Mouse (Mus musculus) hindbrain, embryonic 12.5 days (tissue): ENCODE data around the gene 6430550D23Rik. TPM values are rescaled to one million over a fixed set of nuclear protein-coding genes. Genes with fewer than 3 reads are reported as not detected.
A peak's percentile ranks its signal among the peaks of the same experiment; 100 is the strongest.

ENCODE experiments used
- ATAC-seq: fragments of 200-750 bp; cut with Nextera tagmentation; 2 replicates; pipeline ENCODE4 v1.8.0; 2017; ENCODE audit warnings: moderate TSS enrichment; ENCODE audit not compliant: low FRiP score
- H3K27ac ChIP-seq: fragments of 300-500 bp; sonication (generic); 2 replicates; pipeline ENCODE4 v1.5.1; 2016; ENCODE audit warnings: mild to moderate bottlenecking
- H3K27me3 ChIP-seq: fragments of 300-500 bp; sonication (generic); 2 replicates; pipeline ENCODE4 v1.6.1; 2016; ENCODE audit warnings: mild to moderate bottlenecking
- H3K36me3 ChIP-seq: fragments of 300-500 bp; sonication (generic); 2 replicates; pipeline ENCODE4 v1.6.1; 2016; ENCODE audit warnings: mild to moderate bottlenecking
- H3K4me1 ChIP-seq: fragments of 300-500 bp; sonication (generic); 2 replicates; pipeline ENCODE4 v1.6.1; 2016
- H3K4me2 ChIP-seq: fragments of 300-500 bp; sonication (generic); replicated peaks from 2 replicates; pipeline ENCODE4 v1.6.1; 2016; ENCODE audit warnings: mild to moderate bottlenecking
- H3K4me3 ChIP-seq: fragments of 300-500 bp; sonication (generic); 2 replicates; pipeline ENCODE4 v1.5.1; 2016; ENCODE audit warnings: mild to moderate bottlenecking
- H3K9ac ChIP-seq: fragments of 300-500 bp; sonication (generic); 2 replicates; pipeline ENCODE4 v1.6.1; 2016; ENCODE audit warnings: mild to moderate bottlenecking, moderate library complexity
- H3K9me3 ChIP-seq: fragments of 300-500 bp; sonication (generic); replicated peaks from 2 replicates; pipeline ENCODE4 v1.6.1; 2016; ENCODE audit warnings: mild to moderate bottlenecking
- WGBS: fragments of 180-500 bp; shearing (Covaris S2); methylation state at CpG from one replicate; pipeline ENCODE4 v1.1.7; 2016; 5-methylcytosine and 5-hydroxymethylcytosine counted together
- polyA plus RNA-seq: library from polyadenylated mRNA; unstranded; fragments of >200 nt; fragmentation: Nextera tagmentation; extraction: Ambion mirVana; gene quantifications from 2 replicates; pipeline ENCODE4 v1.2.1, GENCODE M21; 2016

Gene 6430550D23Rik
- polyA plus RNA-seq = 1.7 and 2.4 TPM in 2 replicates

- H3K27ac ChIP-seq = peak within 1 kb of the TSS; percentile 73
- peak; percentile 99 for ATAC-seq
- peak within 1 kb of the TSS; percentile 73 for H3K4me2 ChIP-seq
- H3K4me3 ChIP-seq = peak within 1 kb of the TSS; percentile 66
- WGBS = under 1% methylated on average over 45 of the region's 45 CpGs
- peaks cover 31% of the 10 kb centered on the region for H3K36me3 ChIP-seq
- H3K9me3 ChIP-seq = no peaks in the 10 kb centered on the region; the same call in 1 of the 2 replicates
- peaks cover 9% of the 10 kb centered on the region for H3K4me1 ChIP-seq
- no peaks in the 10 kb centered on the region for H3K27me3 ChIP-seq
- H3K9ac ChIP-seq = peak within 1 kb of the TSS; percentile 76
These were observed at the start of gene 6430550D23Rik, which contains the start of gene Ergic3 for GRCm38 (mm10) chr2:156007888-156008532. Gene 6430550D23Rik, minus strand, starts transcription at chr2:156007977. Gene Ergic3, plus strand, starts transcription at chr2:156008045.

DNA sequence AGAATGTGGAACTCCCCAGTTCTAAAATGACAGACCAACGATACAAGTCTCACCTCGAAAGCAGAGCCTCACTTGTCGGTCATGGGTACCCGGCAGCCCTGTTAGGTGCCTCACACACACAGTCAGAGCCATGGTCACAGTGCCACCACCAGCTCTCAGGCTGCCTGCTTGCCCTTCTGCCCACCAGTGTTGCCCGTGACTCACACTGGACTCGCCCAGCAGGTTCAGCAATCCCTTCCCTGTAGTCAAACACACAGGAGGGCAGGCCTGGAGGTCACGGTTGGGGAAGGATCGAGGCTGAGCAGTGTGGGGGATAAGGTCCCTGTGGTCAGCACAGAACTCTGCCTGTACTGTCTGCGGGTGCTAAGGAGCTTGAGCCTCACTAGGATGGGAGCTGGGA lies 45.0 kb upstream of the 6430550D23Rik start, which contains the start of gene Fer1l4:
Gene Fer1l4 (minus strand): TSS at position 132 of the 400 bp plus-strand sequence.
- Histone ChIP-seq H3K4me2 (no peak within 1 kb of the TSS), H3K27ac (no peak within 1 kb of the TSS), H3K36me3 (no peaks in the 10 kb centered on the region), H3K4me3 (no peak within 1 kb of the TSS), H3K9me3 (no peaks in the 10 kb centered on the region), H3K27me3 (peaks cover 9% of the 10 kb centered on the region), H3K4me1 (no peaks in the 10 kb centered on the region), H3K9ac (no peak within 1 kb of the TSS)
- ATAC-seq = no peak
- WGBS = 86% methylated on average over 9 of the region's 9 CpGs

- 7% methylated on average over 19 of the region's 19 CpGs for WGBS
These were observed 40.2 kb upstream of the 6430550D23Rik start for GRCm38 (mm10) chr2:156047929-156048328.

DNA sequence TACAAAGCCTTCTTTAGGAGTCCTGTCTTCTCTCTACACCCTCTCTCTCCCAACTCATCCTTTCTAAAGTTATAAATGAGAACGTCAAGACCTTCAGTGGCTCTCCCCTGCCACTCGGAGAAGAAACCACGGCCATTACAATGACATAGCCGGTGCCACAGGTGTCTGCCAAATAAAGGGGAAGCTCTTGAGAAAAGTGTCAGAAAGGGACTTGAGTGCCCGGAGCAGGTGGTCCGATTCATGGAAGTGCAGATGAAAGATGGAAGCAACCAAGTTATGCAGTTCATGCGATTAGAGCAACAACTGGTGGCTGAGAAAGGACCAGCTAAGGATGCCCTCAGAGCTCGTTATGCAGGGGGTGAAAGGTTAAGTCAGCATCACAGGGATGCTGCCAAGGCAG lies 35.1 kb upstream of the 6430550D23Rik start:
- no peak overlapping the region for H3K27ac ChIP-seq
- no peaks in the 10 kb centered on the region for H3K9me3 ChIP-seq
- 81% methylated on average over 8 of the region's 8 CpGs for WGBS
- H3K36me3 ChIP-seq = no peaks in the 10 kb centered on the region
- H3K9ac ChIP-seq = no peak overlapping the region
- no peak for ATAC-seq
- H3K4me3 ChIP-seq = no peak overlapping the region
- no peak overlapping the region for H3K4me2 ChIP-seq
- no peaks in the 10 kb centered on the region for H3K4me1 ChIP-seq
- peaks cover 3% of the 10 kb centered on the region for H3K27me3 ChIP-seq

More at GRCm38 (mm10) chr2:156047929-156048328, 40.2 kb upstream of the 6430550D23Rik start:
- Histone ChIP-seq H3K4me1 (no peaks in the 10 kb centered on the region), H3K4me2 (peak overlapping the region; percentile 27; the same call in 1 of the 2 replicates), H3K27ac (no peak overlapping the region), H3K4me3 (peak overlapping the region; percentile 2; the same call in 1 of the 2 replicates), H3K9me3 (no peaks in the 10 kb centered on the region), H3K27me3 (peaks cover 11% of the 10 kb centered on the region), H3K9ac (no peak overlapping the region), H3K36me3 (no peaks in the 10 kb centered on the region)
- ATAC-seq = no peak

DNA sequence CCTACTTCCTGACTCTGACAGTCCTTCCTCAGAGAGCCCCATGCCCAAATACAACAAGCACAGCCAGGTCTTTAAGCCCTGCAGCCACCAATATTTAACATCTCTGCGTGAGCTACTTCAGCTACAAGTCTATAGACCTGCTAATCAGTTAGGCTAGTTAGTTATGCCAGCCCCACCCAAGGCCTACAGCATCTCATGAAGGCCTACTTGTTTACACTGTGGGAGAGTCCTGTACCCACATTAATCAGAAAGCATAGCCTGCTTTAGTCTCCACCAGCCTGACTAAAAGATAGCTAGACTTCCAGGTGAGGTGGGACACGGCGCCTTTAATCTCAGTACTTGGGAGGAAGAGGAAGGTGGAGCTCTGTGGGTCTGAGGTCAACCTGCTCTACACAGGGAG lies 31.6 kb upstream of the 6430550D23Rik start:
- 88% methylated on average over 3 of the region's 3 CpGs for WGBS
- H3K4me3 ChIP-seq = no peak overlapping the region
- H3K9me3 ChIP-seq = no peaks in the 10 kb centered on the region
- peaks cover 2% of the 10 kb centered on the region; the same call in 1 of the 2 replicates for H3K27me3 ChIP-seq
- no peaks in the 10 kb centered on the region for H3K36me3 ChIP-seq
- H3K4me2 ChIP-seq = no peak overlapping the region
- H3K9ac ChIP-seq = no peak overlapping the region
- no peak for ATAC-seq
- no peaks in the 10 kb centered on the region for H3K4me1 ChIP-seq
- no peak overlapping the region for H3K27ac ChIP-seq

DNA sequence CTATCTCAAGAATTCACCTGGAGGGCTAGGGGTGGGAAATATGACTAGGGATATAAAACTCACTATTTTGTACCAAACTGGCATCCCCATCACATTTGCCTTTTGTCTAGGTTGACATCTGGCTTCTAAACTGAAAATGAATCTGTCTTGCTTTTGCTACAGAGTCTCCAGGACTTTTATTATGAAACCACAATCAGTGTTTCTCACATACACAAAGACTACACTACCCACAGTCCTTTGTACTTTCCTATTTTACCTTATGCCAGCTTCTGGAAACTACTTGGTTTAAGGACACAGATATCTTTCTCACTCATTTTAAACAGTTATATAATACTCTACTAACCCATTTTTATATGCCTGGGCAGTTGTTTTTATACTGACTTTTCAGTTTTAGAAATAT lies 17.7 kb upstream of the 6430550D23Rik start:
- Histone ChIP-seq H3K27ac (no peak overlapping the region), H3K27me3 (no peaks in the 10 kb centered on the region), H3K4me3 (no peak overlapping the region), H3K9ac (no peak overlapping the region), H3K9me3 (no peaks in the 10 kb centered on the region), H3K4me2 (no peak overlapping the region), H3K4me1 (no peaks in the 10 kb centered on the region), H3K36me3 (no peaks in the 10 kb centered on the region)
- ATAC-seq = no peak

DNA sequence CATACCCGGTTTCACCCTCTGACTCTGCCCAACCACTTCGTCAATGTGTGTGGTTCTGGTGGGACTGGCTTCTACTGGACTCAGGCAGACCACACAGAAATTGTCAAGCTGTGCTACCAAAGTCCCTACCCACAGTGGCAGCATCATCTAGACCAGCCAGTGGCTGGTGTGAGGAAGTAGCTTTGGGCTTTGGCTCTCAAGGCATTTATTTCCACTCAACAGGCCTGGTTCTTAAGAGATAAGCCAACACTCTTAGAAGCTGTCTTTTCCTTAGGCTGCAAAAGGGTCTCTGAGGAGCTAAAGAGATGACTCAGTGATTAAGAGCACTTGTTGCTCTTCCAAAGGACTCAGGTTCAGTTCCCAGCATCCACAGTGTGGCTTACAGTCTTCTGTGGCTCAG lies 14.0 kb upstream of the 6430550D23Rik start:
- H3K4me1 ChIP-seq = no peaks in the 10 kb centered on the region
- H3K9me3 ChIP-seq = no peaks in the 10 kb centered on the region
- 87% methylated on average over 2 of the region's 2 CpGs for WGBS
- no peak overlapping the region for H3K4me2 ChIP-seq
- H3K36me3 ChIP-seq = peaks cover 32% of the 10 kb centered on the region
- H3K9ac ChIP-seq = no peak overlapping the region
- H3K4me3 ChIP-seq = no peak overlapping the region
- no peaks in the 10 kb centered on the region for H3K27me3 ChIP-seq
- ATAC-seq = no peak
- no peak overlapping the region for H3K27ac ChIP-seq

GRCm38 (mm10) chr2:156021219-156021618 lies 13.4 kb upstream of the 6430550D23Rik start:
- Histone ChIP-seq H3K27ac (no peak overlapping the region), H3K4me2 (no peak overlapping the region), H3K36me3 (peaks cover 38% of the 10 kb centered on the region), H3K4me3 (no peak overlapping the region), H3K9ac (no peak overlapping the region), H3K4me1 (no peaks in the 10 kb centered on the region), H3K9me3 (no peaks in the 10 kb centered on the region), H3K27me3 (no peaks in the 10 kb centered on the region)
- ATAC-seq = no peak
- 96% methylated on average over 8 of the region's 8 CpGs for WGBS

DNA sequence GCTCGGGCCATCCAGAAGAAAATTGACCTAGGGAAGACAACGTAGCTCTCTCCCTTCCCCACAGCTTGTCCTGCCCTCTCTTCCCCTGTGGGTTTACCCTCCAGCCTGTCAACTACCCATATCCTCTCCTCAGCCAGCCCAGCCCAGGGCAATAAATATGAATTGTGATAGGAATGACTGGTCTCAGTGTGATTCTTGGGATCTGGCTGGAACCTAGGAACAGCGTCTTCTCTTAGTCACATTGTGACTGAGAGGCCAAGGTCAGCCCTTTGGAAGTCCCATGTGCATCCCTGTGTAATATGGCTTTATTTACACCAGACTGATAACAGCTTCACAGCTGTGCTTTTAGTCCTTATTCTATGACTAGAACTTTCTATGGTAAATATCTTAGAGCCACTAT lies 10.3 kb upstream of the 6430550D23Rik start:
- no peaks in the 10 kb centered on the region for H3K27me3 ChIP-seq
- H3K9ac ChIP-seq = no peak overlapping the region
- no peak for ATAC-seq
- no peaks in the 10 kb centered on the region for H3K9me3 ChIP-seq
- H3K27ac ChIP-seq = no peak overlapping the region
- H3K4me1 ChIP-seq = no peaks in the 10 kb centered on the region
- WGBS = 89% methylated on average over 3 of the region's 3 CpGs
- no peak overlapping the region for H3K4me3 ChIP-seq
- peaks cover 69% of the 10 kb centered on the region for H3K36me3 ChIP-seq
- H3K4me2 ChIP-seq = no peak overlapping the region

DNA sequence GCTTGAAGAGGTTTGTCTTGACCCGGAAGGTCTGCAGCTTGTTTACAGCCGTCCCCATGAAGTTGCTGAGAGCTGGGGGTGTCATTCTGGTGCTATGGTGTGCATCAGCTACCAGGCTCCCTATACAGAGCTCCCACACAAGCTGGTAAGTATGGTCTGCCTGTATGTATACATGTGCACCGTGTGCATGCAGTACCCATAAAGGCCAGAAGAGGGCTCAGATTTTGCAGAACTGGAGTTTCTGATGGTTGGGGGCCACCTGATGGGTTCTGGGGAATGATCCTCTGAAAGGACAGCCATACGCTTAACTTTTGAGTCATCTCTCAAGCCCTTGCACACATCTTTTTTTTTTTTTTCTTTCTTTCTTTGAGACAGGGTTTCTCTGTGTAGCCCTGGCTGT lies 2.4 kb downstream of the 6430550D23Rik start:
- Histone ChIP-seq H3K36me3 (peaks cover 18% of the 10 kb centered on the region), H3K4me2 (no peak overlapping the region), H3K27ac (no peak overlapping the region), H3K4me1 (peaks cover 9% of the 10 kb centered on the region), H3K4me3 (no peak overlapping the region), H3K9ac (no peak overlapping the region), H3K9me3 (no peaks in the 10 kb centered on the region; the same call in 1 of the 2 replicates), H3K27me3 (no peaks in the 10 kb centered on the region)
- WGBS = 86% methylated on average over 4 of the region's 4 CpGs
- ATAC-seq = no peak

GRCm38 (mm10) chr2:155991863-155992321 lies 15.9 kb downstream of the 6430550D23Rik start:
- Histone ChIP-seq H3K4me2 (no peak overlapping the region), H3K27me3 (no peaks in the 10 kb centered on the region), H3K36me3 (peaks cover 96% of the 10 kb centered on the region), H3K9me3 (no peaks in the 10 kb centered on the region), H3K4me3 (no peak overlapping the region), H3K9ac (peak overlapping the region; percentile 23; the same call in 1 of the 2 replicates), H3K4me1 (no peaks in the 10 kb centered on the region), H3K27ac (no peak overlapping the region)
- ATAC-seq = no peak
- WGBS = 85% methylated on average over 14 of the region's 14 CpGs

DNA sequence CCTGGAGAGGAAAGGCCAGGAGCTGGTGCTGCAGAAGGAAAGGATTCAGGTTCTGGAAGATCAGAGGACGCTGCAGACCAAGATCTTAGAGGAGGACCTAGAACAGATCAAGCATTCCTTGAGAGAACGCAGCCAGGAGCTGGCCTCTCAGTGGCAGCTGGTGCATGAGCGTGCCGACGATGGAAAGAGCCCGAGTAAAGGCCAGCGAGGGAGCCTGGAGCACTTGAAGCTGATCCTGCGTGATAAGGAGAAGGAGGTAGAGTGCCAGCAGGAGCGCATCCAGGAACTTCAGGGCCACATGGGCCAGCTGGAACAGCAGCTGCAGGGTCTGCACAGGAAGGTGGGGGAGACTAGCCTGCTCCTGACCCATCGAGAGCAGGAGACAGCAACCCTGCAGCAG lies 16.6 kb downstream of the 6430550D23Rik start:
- Histone ChIP-seq H3K9ac (no peak overlapping the region), H3K27ac (no peak overlapping the region), H3K4me2 (no peak overlapping the region), H3K27me3 (no peaks in the 10 kb centered on the region), H3K36me3 (peaks cover 98% of the 10 kb centered on the region), H3K4me3 (no peak overlapping the region), H3K9me3 (no peaks in the 10 kb centered on the region), H3K4me1 (no peaks in the 10 kb centered on the region)
- no peak for ATAC-seq
- 97% methylated on average over 10 of the region's 10 CpGs for WGBS

DNA sequence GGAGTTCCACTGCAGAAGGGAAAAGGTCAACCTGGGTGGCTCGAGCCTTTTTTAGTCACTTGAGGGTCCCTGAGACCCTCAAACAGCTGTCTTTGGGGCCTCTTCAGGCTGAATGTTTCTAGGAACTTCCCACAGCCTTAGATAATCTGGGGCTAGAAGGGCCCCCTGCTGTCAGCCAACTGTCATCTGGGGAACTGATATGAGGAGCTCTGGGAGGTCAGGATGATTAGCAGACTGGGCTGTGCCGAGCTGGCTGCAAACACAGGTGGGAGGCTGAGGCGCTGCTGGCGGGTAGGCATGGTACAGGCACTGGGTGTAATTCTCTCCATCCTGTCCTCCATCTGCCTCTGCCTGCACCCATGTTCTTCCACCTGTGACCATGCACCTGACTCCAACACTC lies 18.7 kb downstream of the 6430550D23Rik start:
- WGBS = 83% methylated on average over 4 of the region's 4 CpGs
- H3K9me3 ChIP-seq = no peaks in the 10 kb centered on the region
- no peak overlapping the region for H3K9ac ChIP-seq
- H3K27ac ChIP-seq = no peak overlapping the region
- no peak for ATAC-seq
- peaks cover 98% of the 10 kb centered on the region for H3K36me3 ChIP-seq
- H3K4me2 ChIP-seq = no peak overlapping the region
- no peaks in the 10 kb centered on the region for H3K27me3 ChIP-seq
- no peaks in the 10 kb centered on the region for H3K4me1 ChIP-seq
- no peak overlapping the region for H3K4me3 ChIP-seq
